Mouse (Mus musculus) stomach, embryonic 15.5 days (tissue): ENCODE results near the gene Acaca. TPM values are rescaled to one million over a fixed set of nuclear protein-coding genes. Genes with fewer than 3 reads are reported as not detected.

Experiments
- ATAC-seq: fragments of 200-750 bp; cut with Nextera tagmentation; 2 replicates; pipeline ENCODE4 v1.8.0; 2017; ENCODE audit warnings: low read depth, moderate number of reproducible peaks, moderate TSS enrichment; ENCODE audit not compliant: insufficient read depth, low FRiP score
- H3K27ac ChIP-seq: fragments of 300-500 bp; sonication (generic); 2 replicates; pipeline ENCODE4 v1.5.1; 2015; ENCODE audit warnings: mild to moderate bottlenecking, inconsistent platforms
- H3K27me3 ChIP-seq: fragments of 300-500 bp; sonication (generic); replicated peaks from 2 replicates; pipeline ENCODE4 v1.6.1; 2015; ENCODE audit warnings: inconsistent platforms
- H3K36me3 ChIP-seq: fragments of 300-500 bp; sonication (generic); 2 replicates; pipeline ENCODE4 v1.6.1; 2015; ENCODE audit warnings: inconsistent platforms
- H3K4me1 ChIP-seq: fragments of 300-500 bp; sonication (generic); 2 replicates; pipeline ENCODE4 v1.6.1; 2015; ENCODE audit warnings: inconsistent platforms
- H3K4me2 ChIP-seq: fragments of 300-500 bp; sonication (generic); 2 replicates; pipeline ENCODE4 v1.6.1; 2015; ENCODE audit warnings: mild to moderate bottlenecking, inconsistent platforms
- H3K4me3 ChIP-seq: fragments of 300-500 bp; sonication (generic); replicated peaks from 2 replicates; pipeline ENCODE4 v1.5.1; 2015; ENCODE audit warnings: inconsistent platforms
- H3K9ac ChIP-seq: fragments of 300-500 bp; sonication (generic); 2 replicates; pipeline ENCODE4 v1.6.1; 2015; ENCODE audit warnings: inconsistent platforms
- H3K9me3 ChIP-seq: fragments of 300-500 bp; sonication (generic); 2 replicates; pipeline ENCODE4 v1.6.1; 2016; ENCODE audit warnings: inconsistent platforms
- WGBS: fragments of 180-500 bp; shearing (Covaris S2); methylation state at CpG from one replicate; pipeline ENCODE4 v1.1.7; 2015; 5-methylcytosine and 5-hydroxymethylcytosine counted together
- polyA plus RNA-seq: library from polyadenylated mRNA; unstranded; fragments of >200 nt; fragmentation: Nextera tagmentation; extraction: Ambion mirVana; gene quantifications from 2 replicates; pipeline ENCODE4 v1.2.1, GENCODE M21; 2015

Acaca gene
- polyA plus RNA-seq = 12.9 and 14.2 TPM in 2 replicates

GRCm38 (mm10) chr11:84128943-84129798, at the start of gene Acaca, which contains the start of gene Tada2a:
Gene Acaca, plus strand, starts transcription at chr11:84129672.
Gene Tada2a, minus strand, starts transcription at chr11:84129600.
- ATAC-seq = peak; percentile 89
- Histone ChIP-seq H3K27me3 (no peaks in the 10 kb centered on the region), H3K4me1 (no peaks in the 10 kb centered on the region; the same call in 1 of the 2 replicates), H3K4me2 (peak within 1 kb of the TSS; percentile 84), H3K4me3 (peak within 1 kb of the TSS; percentile 90), H3K36me3 (peaks cover 13% of the 10 kb centered on the region), H3K27ac (peak within 1 kb of the TSS; percentile 54; the same call in 1 of the 2 replicates), H3K9me3 (no peaks in the 10 kb centered on the region), H3K9ac (peak within 1 kb of the TSS; percentile 85)
- WGBS = under 1% methylated on average over 61 of the region's 83 CpGs

- 75% methylated on average over 4 of the region's 4 CpGs for WGBS
- Histone ChIP-seq H3K27ac (no peak overlapping the region), H3K9me3 (no peaks in the 10 kb centered on the region), H3K4me1 (no peaks in the 10 kb centered on the region), H3K36me3 (peaks cover 14% of the 10 kb centered on the region; the same call in 1 of the 2 replicates), H3K27me3 (no peaks in the 10 kb centered on the region), H3K4me2 (no peak overlapping the region), H3K9ac (no peak overlapping the region), H3K4me3 (no peak overlapping the region)
- no peak for ATAC-seq
Observed at GRCm38 (mm10) chr11:84079887-84080286, 49.6 kb upstream of the Acaca start.

GRCm38 (mm10) chr11:84080327-84080726, 49.1 kb upstream of the Acaca start:
- Histone ChIP-seq H3K4me1 (no peaks in the 10 kb centered on the region), H3K4me3 (no peak overlapping the region), H3K9ac (no peak overlapping the region), H3K4me2 (no peak overlapping the region), H3K36me3 (peaks cover 14% of the 10 kb centered on the region; the same call in 1 of the 2 replicates), H3K27ac (no peak overlapping the region), H3K9me3 (no peaks in the 10 kb centered on the region), H3K27me3 (no peaks in the 10 kb centered on the region)
- 88% methylated on average over 3 of the region's 3 CpGs for WGBS
- no peak for ATAC-seq

- Histone ChIP-seq H3K9me3 (no peaks in the 10 kb centered on the region), H3K4me1 (no peaks in the 10 kb centered on the region), H3K9ac (no peak overlapping the region), H3K27ac (no peak overlapping the region), H3K4me3 (no peak overlapping the region), H3K4me2 (no peak overlapping the region), H3K36me3 (peaks cover 18% of the 10 kb centered on the region; the same call in 1 of the 2 replicates), H3K27me3 (no peaks in the 10 kb centered on the region)
- no peak for ATAC-seq
- 91% methylated on average over 5 of the region's 5 CpGs for WGBS
Observed at GRCm38 (mm10) chr11:84081901-84082300, 47.6 kb upstream of the Acaca start.

- H3K27me3 ChIP-seq = no peaks in the 10 kb centered on the region
- H3K36me3 ChIP-seq = peaks cover 5% of the 10 kb centered on the region
- ATAC-seq = no peak
- H3K27ac ChIP-seq = no peak overlapping the region
- no peak overlapping the region for H3K4me2 ChIP-seq
- H3K4me1 ChIP-seq = no peaks in the 10 kb centered on the region
- H3K9ac ChIP-seq = no peak overlapping the region
- H3K9me3 ChIP-seq = no peaks in the 10 kb centered on the region
- H3K4me3 ChIP-seq = no peak overlapping the region
- 90% methylated on average over 8 of the region's 8 CpGs for WGBS
Observed at GRCm38 (mm10) chr11:84090572-84090971, 38.9 kb upstream of the Acaca start.

GRCm38 (mm10) chr11:84095084-84095483, 34.4 kb upstream of the Acaca start:
- Histone ChIP-seq H3K27me3 (no peaks in the 10 kb centered on the region), H3K36me3 (no peaks in the 10 kb centered on the region; the same call in 1 of the 2 replicates), H3K9ac (no peak overlapping the region), H3K27ac (no peak overlapping the region), H3K4me2 (no peak overlapping the region), H3K4me1 (no peaks in the 10 kb centered on the region), H3K4me3 (no peak overlapping the region), H3K9me3 (no peaks in the 10 kb centered on the region)
- no peak for ATAC-seq
- WGBS = 86% methylated on average over 4 of the region's 4 CpGs

GRCm38 (mm10) chr11:84097251-84097998, 32.0 kb upstream of the Acaca start:
- H3K4me2 ChIP-seq = no peak overlapping the region
- H3K4me1 ChIP-seq = 0 out of 2 replicates have a peak, but pooled peaks cover 2% of the 10 kb centered on the region
- H3K4me3 ChIP-seq = no peak overlapping the region
- H3K9me3 ChIP-seq = no peaks in the 10 kb centered on the region
- H3K27ac ChIP-seq = no peak overlapping the region
- H3K36me3 ChIP-seq = peaks cover 11% of the 10 kb centered on the region; the same call in 1 of the 2 replicates
- no peak overlapping the region for H3K9ac ChIP-seq
- H3K27me3 ChIP-seq = no peaks in the 10 kb centered on the region
- WGBS = 72% methylated on average over 5 of the region's 5 CpGs
- ATAC-seq = no peak

- no peak for ATAC-seq
- no peaks in the 10 kb centered on the region for H3K27me3 ChIP-seq
- H3K4me1 ChIP-seq = 0 out of 2 replicates have a peak, but pooled peaks cover 2% of the 10 kb centered on the region
- no peak overlapping the region for H3K9ac ChIP-seq
- no peak overlapping the region for H3K27ac ChIP-seq
- no peak overlapping the region for H3K4me3 ChIP-seq
- H3K36me3 ChIP-seq = peaks cover 30% of the 10 kb centered on the region
- no peak overlapping the region for H3K4me2 ChIP-seq
- H3K9me3 ChIP-seq = no peaks in the 10 kb centered on the region
Observed at GRCm38 (mm10) chr11:84101182-84101581, 28.3 kb upstream of the Acaca start.

- Histone ChIP-seq H3K4me2 (no peak overlapping the region), H3K9ac (no peak overlapping the region), H3K36me3 (peaks cover 44% of the 10 kb centered on the region), H3K27ac (no peak overlapping the region), H3K27me3 (no peaks in the 10 kb centered on the region), H3K4me3 (no peak overlapping the region), H3K4me1 (0 out of 2 replicates have a peak, but pooled peaks cover 2% of the 10 kb centered on the region), H3K9me3 (no peaks in the 10 kb centered on the region)
- ATAC-seq = no peak
- whole genome bisulfite sequencing = 93% methylated on average over 6 of the region's 6 CpGs
Observed at GRCm38 (mm10) chr11:84104036-84104435, 25.4 kb upstream of the Acaca start.

- Histone ChIP-seq H3K9me3 (no peaks in the 10 kb centered on the region), H3K4me1 (no peaks in the 10 kb centered on the region), H3K4me3 (no peak overlapping the region), H3K27me3 (no peaks in the 10 kb centered on the region), H3K4me2 (no peak overlapping the region), H3K9ac (no peak overlapping the region), H3K27ac (no peak overlapping the region), H3K36me3 (peaks cover 48% of the 10 kb centered on the region)
- WGBS = 58% methylated on average over 2 of the region's 2 CpGs
- ATAC-seq = no peak
Observed at GRCm38 (mm10) chr11:84107137-84107536, 22.3 kb upstream of the Acaca start.

- no peaks in the 10 kb centered on the region for H3K9me3 ChIP-seq
- no peaks in the 10 kb centered on the region for H3K4me1 ChIP-seq
- H3K27ac ChIP-seq = no peak overlapping the region
- no peak overlapping the region for H3K4me3 ChIP-seq
- no peak overlapping the region for H3K4me2 ChIP-seq
- 94% methylated on average over 5 of the region's 5 CpGs for WGBS
- ATAC-seq = no peak
- H3K27me3 ChIP-seq = no peaks in the 10 kb centered on the region
- H3K9ac ChIP-seq = no peak overlapping the region
- peaks cover 41% of the 10 kb centered on the region for H3K36me3 ChIP-seq
Observed at GRCm38 (mm10) chr11:84113623-84114022, 15.8 kb upstream of the Acaca start.

- WGBS = 76% methylated on average over 9 of the region's 9 CpGs
- no peaks in the 10 kb centered on the region for H3K4me1 ChIP-seq
- H3K9ac ChIP-seq = no peak overlapping the region
- H3K27me3 ChIP-seq = no peaks in the 10 kb centered on the region
- no peak overlapping the region for H3K27ac ChIP-seq
- H3K4me3 ChIP-seq = no peak overlapping the region
- no peak for ATAC-seq
- no peak overlapping the region for H3K4me2 ChIP-seq
- no peaks in the 10 kb centered on the region for H3K9me3 ChIP-seq
- H3K36me3 ChIP-seq = peaks cover 33% of the 10 kb centered on the region
Observed at GRCm38 (mm10) chr11:84115646-84116045, 13.8 kb upstream of the Acaca start.
